Mouse (Mus musculus) retina, embryonic 14.5 days (tissue): ENCODE results near the gene Nptx2.
A peak's percentile ranks its signal among the peaks of the same experiment; 100 is the strongest.

Experiments used
- DNase-seq: peaks from one replicate; pipeline ENCODE4 v3.0.0-alpha.2; 2015; ENCODE audit warnings: low spot score

Gene Nptx2

GRCm38 (mm10) chr5:144565739-144566138, 20.0 kb downstream of the Nptx2 start:
- DNase-seq = no peak

GRCm38 (mm10) chr5:144585100-144585499, 39.4 kb downstream of the Nptx2 start:
- no peak for DNase-seq

GRCm38 (mm10) chr5:144591248-144591880, 45.7 kb downstream of the Nptx2 start:
- peak; percentile 53 for DNase-seq

- no peak for DNase-seq
Measured at GRCm38 (mm10) chr5:144594796-144595195, 49.1 kb downstream of the Nptx2 start.
